In genomic region chr1:103986867-103987266, GRCm38 (mm10) we compare ENCODE assay signal across 10 mouse cellular contexts.
DNase-seq lines count a peak whose midpoint lies in the region; ATAC-seq and TF ChIP-seq lines count a peak whose summit lies in the region.
"Had no signal": no experiment of that assay in that cellular context is flagged by ENCODE, and none has a peak within 500 bp of the region (broad histone marks: within the 10 kb centered on the region; RNA-seq: fewer than 3 reads in every experiment).

No protein-coding gene starts in this region.

- no peaks in the 10 kb centered on the region for H3K27me3 ChIP-seq in hindbrain, embryonic 16.5 days (replicated peaks; ENCODE audit: control insufficient read depth, insufficient read depth, low read length)
- no peaks in the 10 kb centered on the region for H3K27me3 ChIP-seq in midbrain, postnatal 0 days (ENCODE audit: insufficient read depth, low read length)
- H3K27me3 ChIP-seq: limb, embryonic 15.5 days had no signal

- peak; percentile 73 for TF ChIP-seq CTCF in midbrain, postnatal 0 days (IDR thresholded peaks at IDR 0.05)
- TF ChIP-seq CTCF in gastrocnemius, adult 2 months (IDR thresholded peaks at IDR 0.05), result no peak

- WGBS in hindbrain, embryonic 16.5 days, result 29% methylated on average over 1 of the region's 1 CpGs
- 28% methylated on average over 1 of the region's 1 CpGs for WGBS in midbrain, postnatal 0 days

- H3K4me3 ChIP-seq in hindbrain, embryonic 16.5 days (ENCODE audit: low read length), result no peak overlapping the region
- no peak overlapping the region for H3K4me3 ChIP-seq in midbrain, postnatal 0 days (ENCODE audit: low read depth, low read length)
- H3K4me3 ChIP-seq in gastrocnemius, adult 2 months, result no peak overlapping the region
- H3K4me3 ChIP-seq: limb, embryonic 15.5 days had no signal

- intact Hi-C loops in gastrocnemius, adult 2 months (cut with DNase I), result no loop called here

- no peaks in the 10 kb centered on the region for H3K9me3 ChIP-seq in hindbrain, embryonic 16.5 days (ENCODE audit: control insufficient read depth, low read length)
- no peaks in the 10 kb centered on the region for H3K9me3 ChIP-seq in midbrain, postnatal 0 days (ENCODE audit: low read length)
- H3K9me3 ChIP-seq: limb, embryonic 15.5 days had no signal

- no peaks in the 10 kb centered on the region for H3K4me1 ChIP-seq in hindbrain, embryonic 16.5 days (ENCODE audit: control insufficient read depth, insufficient read depth, low read depth, low read length)
- no peaks in the 10 kb centered on the region for H3K4me1 ChIP-seq in midbrain, postnatal 0 days (ENCODE audit: insufficient read depth, low read length)
- H3K4me1 ChIP-seq: limb, embryonic 15.5 days had no signal

- peak; percentile 69; the same call in 1 of the 2 replicates for ATAC-seq in hindbrain, embryonic 16.5 days
- no peak; the same call in 1 of the 2 replicates for ATAC-seq in midbrain, postnatal 0 days (ENCODE audit: low FRiP score)

- H3K36me3 ChIP-seq in hindbrain, embryonic 16.5 days (ENCODE audit: control insufficient read depth, insufficient read depth, low read length), result no peaks in the 10 kb centered on the region
- H3K36me3 ChIP-seq in midbrain, postnatal 0 days (ENCODE audit: insufficient read depth, low read length), result no peaks in the 10 kb centered on the region
- H3K36me3 ChIP-seq: limb, embryonic 15.5 days had no signal

- no peak overlapping the region for H3K9ac ChIP-seq in hindbrain, embryonic 16.5 days (ENCODE audit: low read depth, low read length)
- no peak overlapping the region for H3K9ac ChIP-seq in midbrain, postnatal 0 days (replicated peaks; ENCODE audit: low read length, poor library complexity, severe bottlenecking)
- H3K9ac ChIP-seq: limb, embryonic 15.5 days had no signal

- no peak overlapping the region for H3K27ac ChIP-seq in hindbrain, embryonic 16.5 days (ENCODE audit: low read depth, low read length)
- H3K27ac ChIP-seq in midbrain, postnatal 0 days (ENCODE audit: low read depth, low read length), result no peak overlapping the region
- no peak overlapping the region for H3K27ac ChIP-seq in gastrocnemius, adult 2 months
- H3K27ac ChIP-seq: limb, embryonic 15.5 days had no signal

- H3K4me2 ChIP-seq in hindbrain, embryonic 16.5 days (ENCODE audit: low read length), result no peak overlapping the region
- H3K4me2 ChIP-seq in midbrain, postnatal 0 days (ENCODE audit: low read depth, low read length, poor library complexity, severe bottlenecking), result no peak overlapping the region
- H3K4me2 ChIP-seq: limb, embryonic 15.5 days had no signal

- DNase-seq in kidney, adult 9 months, result peak; percentile 22
- no peak for DNase-seq in kidney, postnatal 14 days
- peak; percentile 4 for DNase-seq in brain, embryonic 18.5 days (ENCODE audit: low read depth, low spot score)
- DNase-seq in midbrain, postnatal 0 days (ENCODE audit: low spot score), result peak; percentile 72
- DNase-seq in gastrocnemius, adult 2 months, result no peak
- DNase-seq in spleen, postnatal 4 days (ENCODE audit: low spot score in 2 of 2), result no peak
- no peak for DNase-seq in testis, postnatal 14 days (ENCODE audit: low spot score)
- DNase-seq: spleen, adult 18-20 months had no signal

Comparison
In these comparisons a context has a peak if more than half of its experiments do, and no peak if none do; other contexts are left out.
1. DNase-seq: peak in kidney, adult 9 months (single experiment), brain, embryonic 18.5 days (single experiment) and midbrain, postnatal 0 days (single experiment); none in kidney, postnatal 14 days (single experiment), gastrocnemius, adult 2 months (single experiment), spleen, postnatal 4 days (0 of 2) and testis, postnatal 14 days (single experiment).